Mouse (Mus musculus) heart, adult 18-20 months (tissue): ENCODE results near the gene Zfp189. TPM values are rescaled to one million over a fixed set of nuclear protein-coding genes. Genes with fewer than 3 reads are reported as not detected.

Experiments
- DNase-seq, 2 experiments: peaks; one replicate each; pipeline ENCODE4 v3.0.0; 2021 to 2022; ENCODE audit warnings: mixed read lengths in 1 of 2
- total RNA-seq, 2 experiments: library from RNA; stranded (reverse); gene quantifications; 2 replicates each; pipeline ENCODE4 v1.2.3; 2021

The Zfp189 gene
- total RNA-seq, 2 experiments from 2014 or later = 6.1 to 7.2 TPM

GRCm38 (mm10) chr4:49536671-49537070, 15.7 kb downstream of the Zfp189 start:
- DNase-seq = peak; percentile 27

- peak in 1 of 2 experiments; percentile 17 for DNase-seq
Observed at GRCm38 (mm10) chr4:49539665-49540064, 18.7 kb downstream of the Zfp189 start.

- peak; percentile 24 to 37 for DNase-seq
Observed at GRCm38 (mm10) chr4:49540966-49541365, 20.0 kb downstream of the Zfp189 start.

- no peak for DNase-seq
Observed at GRCm38 (mm10) chr4:49546026-49546425, 25.1 kb downstream of the Zfp189 start.

GRCm38 (mm10) chr4:49546873-49547543, 26.0 kb downstream of the Zfp189 start:
- DNase-seq = no peak

- DNase-seq = no peak
Observed at GRCm38 (mm10) chr4:49547544-49548219, 26.7 kb downstream of the Zfp189 start.

- DNase-seq = no peak
Observed at GRCm38 (mm10) chr4:49549383-49549782, 28.4 kb downstream of the Zfp189 start, which contains the start of gene Aldob. TSS of gene Aldob (minus strand) at chr4:49549546.

GRCm38 (mm10) chr4:49553380-49553779, 32.4 kb downstream of the Zfp189 start:
- no peak for DNase-seq

- DNase-seq = no peak
Observed at GRCm38 (mm10) chr4:49557375-49557774, 36.4 kb downstream of the Zfp189 start.

GRCm38 (mm10) chr4:49558181-49558580, 37.2 kb downstream of the Zfp189 start:
- DNase-seq = no peak

GRCm38 (mm10) chr4:49559915-49560772, 39.2 kb downstream of the Zfp189 start:
- DNase-seq = peak; percentile 84 to 88

- DNase-seq = peak; percentile 72 to 85
Observed at GRCm38 (mm10) chr4:49567613-49568012, 46.6 kb downstream of the Zfp189 start.

GRCm38 (mm10) chr4:49572194-49572593, 51.2 kb downstream of the Zfp189 start:
- DNase-seq = no peak

Other genes starting within 250 kb of the Zfp189 start
- gene Acnat2, start 113.0 kb upstream of the Zfp189 start, total RNA-seq = not detected
- gene Acnat1, start 47.3 kb upstream of the Zfp189 start, total RNA-seq = not detected
- not detected for gene Baat, start 14.6 kb upstream of the Zfp189 start, total RNA-seq
- gene Mrpl50, start 83 bp upstream of the Zfp189 start, total RNA-seq = 10 to 100 TPM; 51.0 to 53.6 TPM
- 10 to 100 TPM in 1 of 2 experiments, 1 to 10 TPM in 1; 9.2 to 11.7 TPM for gene Aldob, start 28.4 kb downstream of the Zfp189 start, total RNA-seq
- 10 to 100 TPM; 48.3 to 56.5 TPM for gene Tmem246, start 76.7 kb downstream of the Zfp189 start, total RNA-seq
- gene Rnf20, start 110.8 kb downstream of the Zfp189 start, total RNA-seq = 10 to 100 TPM; 35.8 to 36.0 TPM
- not detected for gene Ppp3r2, start 160.8 kb downstream of the Zfp189 start, total RNA-seq